Mouse (Mus musculus): ENCODE data around the gene Prap1.

Prap1 gene

DNA sequence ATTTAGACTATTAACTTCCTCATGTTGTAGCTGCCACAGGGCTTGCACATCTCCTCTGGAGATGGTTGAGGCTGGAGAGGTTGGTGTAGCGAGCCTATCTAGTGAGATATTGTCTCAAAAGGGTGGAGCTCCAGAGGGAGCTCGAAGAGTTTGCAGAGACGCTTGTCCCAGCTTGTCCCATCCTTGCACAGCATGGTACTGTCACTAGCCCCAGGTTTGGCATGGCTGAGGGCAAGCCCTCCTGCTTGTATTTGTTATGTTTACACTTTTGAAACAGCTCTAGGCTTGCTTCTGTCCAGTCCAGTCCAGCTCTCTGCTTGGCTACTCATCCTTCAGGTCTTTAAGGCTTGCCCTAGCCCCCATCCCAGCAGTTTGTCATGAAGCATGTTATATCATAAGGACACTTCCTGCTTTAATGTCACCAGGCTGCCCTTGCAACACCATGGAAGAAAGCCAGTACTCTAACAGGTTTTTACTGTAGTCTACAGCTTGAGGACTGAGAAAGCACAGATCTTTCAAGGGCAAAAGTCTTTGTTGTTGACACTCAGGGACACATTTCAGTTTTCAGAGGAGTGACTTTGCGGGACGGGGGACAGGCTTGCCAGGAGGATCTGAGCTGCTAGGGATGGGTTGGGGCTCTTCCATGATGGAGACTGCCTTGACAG, 42.0 kb downstream of the Prap1 start:
- DNase-seq: no peak

DNA sequence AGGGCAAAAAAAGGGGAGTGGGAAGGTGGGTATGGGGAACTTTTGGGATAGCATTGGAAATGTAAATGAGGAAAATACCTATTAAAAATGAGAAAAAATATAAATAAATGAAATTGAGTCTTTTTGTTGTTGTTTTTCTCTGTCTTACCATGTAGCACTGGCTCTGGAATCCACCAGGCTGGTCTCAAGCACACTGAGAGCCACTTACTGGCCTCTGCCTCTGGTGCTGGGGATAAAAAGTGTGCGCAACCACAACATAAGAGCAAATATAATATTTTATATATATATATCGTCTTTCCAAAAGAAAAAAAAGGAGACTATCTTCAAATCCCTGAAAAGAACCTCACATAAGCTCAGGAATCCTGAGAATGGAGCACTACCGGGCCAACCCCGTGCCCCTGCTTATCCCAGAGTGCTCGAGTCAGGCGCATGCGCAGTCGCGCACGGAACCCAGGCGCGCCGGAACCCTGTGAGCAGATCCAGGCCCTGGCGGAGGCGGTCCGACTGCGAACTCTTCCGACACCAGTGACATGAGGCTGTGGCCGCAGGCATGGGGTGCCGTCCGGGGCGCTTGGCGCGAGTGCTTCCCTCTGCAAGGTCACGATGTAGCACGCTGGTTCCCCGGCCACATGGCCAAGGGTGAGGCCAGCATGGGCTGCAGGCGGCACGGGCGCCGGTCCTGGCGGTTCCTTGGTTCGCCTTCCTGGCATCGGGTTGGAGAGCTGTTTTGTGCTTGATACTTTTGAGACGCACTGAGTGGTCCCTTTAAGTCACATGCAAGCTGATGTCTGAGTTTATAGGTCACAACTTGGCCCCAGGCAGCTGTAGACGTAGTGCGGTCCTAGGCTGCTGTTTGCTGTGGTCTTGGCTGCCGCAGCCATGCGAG, 44.2 kb downstream of the Prap1 start, which contains the start of gene Mtg1:
Gene Mtg1, plus strand, starts transcription at position 430 of the 886 bp plus-strand sequence.
- DNase-seq: peak; percentile 98

DNA sequence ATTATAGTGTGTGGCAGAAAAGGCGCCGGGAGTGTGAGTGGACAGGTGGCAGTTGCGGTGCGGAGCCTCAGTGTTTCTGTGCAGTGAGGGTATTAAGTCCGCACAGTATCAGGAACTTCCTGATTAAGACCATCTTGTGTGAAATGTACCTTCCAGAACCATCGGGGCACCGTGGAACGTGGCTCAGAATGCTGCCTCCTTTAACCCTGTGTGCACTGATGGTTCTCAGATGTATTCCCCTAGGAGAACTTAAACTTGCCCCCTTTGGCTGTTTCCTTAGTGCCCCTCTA, 44.8 kb downstream of the Prap1 start:
- DNase-seq: no peak

DNA sequence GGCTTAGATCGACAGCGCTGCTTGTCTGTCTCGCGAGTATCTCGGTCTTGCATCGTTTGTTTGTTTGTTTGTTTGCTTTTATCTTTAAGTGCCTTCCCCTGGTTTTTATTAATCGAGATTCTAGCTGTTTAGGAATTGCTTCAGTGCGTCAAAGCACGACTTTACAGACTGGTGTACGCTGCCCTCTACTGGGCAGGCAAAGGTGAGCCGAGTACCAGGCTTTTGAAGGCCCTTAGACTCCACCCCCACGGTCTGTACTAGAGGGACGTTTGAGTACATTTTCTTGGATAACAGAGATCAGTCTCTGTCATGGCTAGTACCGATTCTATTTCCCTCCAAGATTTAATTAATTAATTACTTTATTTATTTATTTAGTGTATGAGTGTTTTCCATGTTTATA, 48.2 kb downstream of the Prap1 start:
- peak; percentile 79 for DNase-seq

DNA sequence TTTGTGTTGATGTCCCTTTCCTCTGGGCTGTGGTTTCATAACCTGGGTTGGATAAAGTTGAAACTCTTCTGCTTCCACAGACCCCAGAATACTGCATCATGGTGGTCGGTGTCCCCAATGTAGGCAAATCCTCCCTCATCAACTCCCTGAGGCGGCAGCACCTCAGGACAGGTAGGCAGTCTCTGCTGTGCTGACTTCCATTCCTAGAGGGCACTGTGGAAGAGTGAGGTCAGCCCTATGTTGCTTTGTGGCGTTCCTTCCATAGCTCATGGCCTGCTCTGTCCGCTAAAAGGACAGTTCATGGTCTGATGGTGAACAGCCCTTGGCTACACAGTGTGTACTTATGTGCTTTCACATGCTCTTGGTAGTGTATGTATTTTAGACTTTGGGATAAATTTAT, 51.4 kb downstream of the Prap1 start:
- DNase-seq: no peak

Data from thymus, postnatal 4 days (tissue).